Comparison of ENCODE assay signal across 13 mouse cellular contexts in genomic region chr11:83877765-83878164, GRCm38 (mm10). TPM values are rescaled to one million over a fixed set of nuclear protein-coding genes. Genes with fewer than 3 reads are reported as not detected.
DNase-seq lines count a peak whose midpoint lies in the region; ATAC-seq and TF ChIP-seq lines count a peak whose summit lies in the region.
"Had no signal": no experiment of that assay in that cellular context is flagged by ENCODE, and none has a peak within 500 bp of the region (broad histone marks: within the 10 kb centered on the region; RNA-seq: fewer than 3 reads in every experiment).

No protein-coding gene starts in this region.

- no peaks in the 10 kb centered on the region for H3K9me3 ChIP-seq in heart, embryonic 10.5 days
- no peaks in the 10 kb centered on the region for H3K9me3 ChIP-seq in heart, postnatal 0 days (replicated peaks; ENCODE audit: control insufficient read depth, low read length)
- no peaks in the 10 kb centered on the region for H3K9me3 ChIP-seq in lung, embryonic 14.5 days (ENCODE audit: low read depth, low read length)
- no peaks in the 10 kb centered on the region for H3K9me3 ChIP-seq in hindbrain, embryonic 16.5 days (ENCODE audit: control insufficient read depth, low read length)
- H3K9me3 ChIP-seq: embryonic facial prominence, embryonic 15.5 days; midbrain, embryonic 13.5 days had no signal

- peak overlapping the region; percentile 14 for H3K4me2 ChIP-seq in heart, postnatal 0 days (ENCODE audit: low read depth, low read length)
- no peak overlapping the region for H3K4me2 ChIP-seq in lung, embryonic 14.5 days
- H3K4me2 ChIP-seq in hindbrain, embryonic 16.5 days (ENCODE audit: low read length): no peak overlapping the region
- H3K4me2 ChIP-seq: embryonic facial prominence, embryonic 15.5 days; midbrain, embryonic 13.5 days had no signal

- no peak for DNase-seq in heart, embryonic 10.5 days (ENCODE audit: low spot score)
- no peak for DNase-seq in heart, adult 9 months (ENCODE audit: low spot score in 2 of 2)
- DNase-seq in Muller cell, postnatal 12 days (ENCODE audit: inconsistent ontology term): peak; percentile 50
- DNase-seq in heart, postnatal 0 days (ENCODE audit: low spot score): peak; percentile 72
- DNase-seq in lung, embryonic 14.5 days: peak; percentile 78
- no peak for DNase-seq in gastrocnemius, adult 18-20 months (ENCODE audit: low spot score)
- DNase-seq in cerebellum, postnatal 14 days: no peak
- DNase-seq: cerebellum, adult 18-20 months had no signal

- no peaks in the 10 kb centered on the region for H3K36me3 ChIP-seq in heart, embryonic 10.5 days
- no peaks in the 10 kb centered on the region for H3K36me3 ChIP-seq in heart, postnatal 0 days (replicated peaks; ENCODE audit: control insufficient read depth, insufficient read depth, low read length)
- no peaks in the 10 kb centered on the region for H3K36me3 ChIP-seq in lung, embryonic 14.5 days (ENCODE audit: insufficient read depth)
- H3K36me3 ChIP-seq in hindbrain, embryonic 16.5 days (ENCODE audit: control insufficient read depth, insufficient read depth, low read length): no peaks in the 10 kb centered on the region
- H3K36me3 ChIP-seq: embryonic facial prominence, embryonic 15.5 days; midbrain, embryonic 13.5 days had no signal

- no peak for TF ChIP-seq CTCF in heart, postnatal 0 days (IDR thresholded peaks at IDR 0.05; ENCODE audit: low read depth)
- no peak for TF ChIP-seq CTCF in lung, embryonic 14.5 days (IDR thresholded peaks at IDR 0.05; ENCODE audit: low read depth)

- H3K9ac ChIP-seq in heart, postnatal 0 days (replicated peaks; ENCODE audit: low read depth, low read length): 0 out of 2 replicates have a peak overlapping the region, but pooled peaks have one; percentile 26
- no peak overlapping the region for H3K9ac ChIP-seq in lung, embryonic 14.5 days
- H3K9ac ChIP-seq in hindbrain, embryonic 16.5 days (ENCODE audit: low read depth, low read length): no peak overlapping the region
- H3K9ac ChIP-seq: embryonic facial prominence, embryonic 15.5 days; midbrain, embryonic 13.5 days had no signal

- no peak overlapping the region for H3K4me3 ChIP-seq in heart, embryonic 10.5 days
- no peak overlapping the region for H3K4me3 ChIP-seq in heart, postnatal 0 days (ENCODE audit: low read depth, low read length)
- H3K4me3 ChIP-seq in lung, embryonic 14.5 days (ENCODE audit: low read depth, low read length): no peak overlapping the region
- H3K4me3 ChIP-seq in hindbrain, embryonic 16.5 days (ENCODE audit: low read length): no peak overlapping the region
- H3K4me3 ChIP-seq: embryonic facial prominence, embryonic 15.5 days; midbrain, embryonic 13.5 days had no signal

- no peaks in the 10 kb centered on the region for H3K27me3 ChIP-seq in heart, embryonic 10.5 days (ENCODE audit: insufficient read depth, poor library complexity, severe bottlenecking)
- H3K27me3 ChIP-seq in heart, postnatal 0 days (ENCODE audit: control insufficient read depth, insufficient read depth, low read length): no peaks in the 10 kb centered on the region
- no peaks in the 10 kb centered on the region for H3K27me3 ChIP-seq in lung, embryonic 14.5 days (ENCODE audit: insufficient read depth, low read length)
- no peaks in the 10 kb centered on the region for H3K27me3 ChIP-seq in hindbrain, embryonic 16.5 days (replicated peaks; ENCODE audit: control insufficient read depth, insufficient read depth, low read length)
- H3K27me3 ChIP-seq: embryonic facial prominence, embryonic 15.5 days; midbrain, embryonic 13.5 days had no signal

- ATAC-seq in heart, postnatal 0 days (ENCODE audit: insufficient read depth, low read depth): peak; percentile 68; the same call in 1 of the 2 replicates
- ATAC-seq in lung, embryonic 14.5 days (ENCODE audit: insufficient read depth): peak; percentile 74
- ATAC-seq in hindbrain, embryonic 16.5 days: no peak
- ATAC-seq: CD4-positive, CD25-positive, alpha-beta regulatory T cell, adult 4 months; midbrain, embryonic 13.5 days had no signal

- 29% methylated on average over 8 of the region's 8 CpGs for WGBS in heart, embryonic 10.5 days
- 23% methylated on average over 8 of the region's 8 CpGs for WGBS in heart, postnatal 0 days
- 15% methylated on average over 8 of the region's 8 CpGs for WGBS in lung, embryonic 14.5 days
- WGBS in hindbrain, embryonic 16.5 days: 80% methylated on average over 8 of the region's 8 CpGs

- peak overlapping the region; percentile 47; the same call in 1 of the 2 replicates for H3K27ac ChIP-seq in heart, embryonic 10.5 days
- no peak overlapping the region for H3K27ac ChIP-seq in heart, postnatal 0 days (ENCODE audit: low read depth)
- H3K27ac ChIP-seq in lung, embryonic 14.5 days (ENCODE audit: low read depth): peak overlapping the region; percentile 86
- no peak overlapping the region for H3K27ac ChIP-seq in hindbrain, embryonic 16.5 days (ENCODE audit: low read depth, low read length)
- H3K27ac ChIP-seq: embryonic facial prominence, embryonic 15.5 days; midbrain, embryonic 13.5 days had no signal

- TF ChIP-seq EP300 in heart, postnatal 0 days (IDR thresholded peaks at IDR 0.05; ENCODE audit: low read depth): no peak

- H3K4me1 ChIP-seq in heart, embryonic 10.5 days: peaks cover 16% of the 10 kb centered on the region
- H3K4me1 ChIP-seq in heart, postnatal 0 days (ENCODE audit: control insufficient read depth, insufficient read depth): peaks cover 14% of the 10 kb centered on the region
- peaks cover 22% of the 10 kb centered on the region for H3K4me1 ChIP-seq in lung, embryonic 14.5 days (ENCODE audit: insufficient read depth)
- H3K4me1 ChIP-seq in hindbrain, embryonic 16.5 days (ENCODE audit: control insufficient read depth, insufficient read depth, low read depth, low read length): no peaks in the 10 kb centered on the region
- H3K4me1 ChIP-seq: embryonic facial prominence, embryonic 15.5 days; midbrain, embryonic 13.5 days had no signal

RNA-seq across cellular contexts. Expression of gene Hnf1b, which starts 27.9 kb away (rescaled TPM):
- polyA plus RNA-seq in heart, embryonic 10.5 days (2016; fragmentation: Nextera tagmentation; extraction: Ambion mirVana): 0.14 and 2.0 TPM in 2 replicates
- total RNA-seq in heart, postnatal 0 days (2014; rRNA removed; ENCODE audit: low replicate concordance): not detected in 2 replicates
- polyA plus RNA-seq in heart, postnatal 0 days (2015; fragmentation: Nextera tagmentation; extraction: Ambion mirVana): 0.05 TPM in 1 of 2 replicates, not detected in the other
- polyA plus RNA-seq in lung, embryonic 14.5 days (2014; fragmentation: Nextera tagmentation; extraction: Ambion mirVana): 10.9 and 11.4 TPM in 2 replicates
- not detected for total RNA-seq in gastrocnemius, adult 18-20 months (2021)
- 0.25 and 0.33 TPM in 2 replicates for polyA plus RNA-seq in hindbrain, embryonic 16.5 days (2015; fragmentation: Nextera tagmentation; extraction: Ambion mirVana)
- polyA plus RNA-seq: CD4-positive, CD25-positive, alpha-beta regulatory T cell, adult 4 months; embryonic facial prominence, embryonic 15.5 days; midbrain, embryonic 13.5 days; thymus, postnatal 0 days had no signal

Comparison
In these comparisons a context has a peak if more than half of its experiments do, and no peak if none do; other contexts are left out.
1. DNase-seq: peak in Muller cell, postnatal 12 days (single experiment), heart, postnatal 0 days (single experiment) and lung, embryonic 14.5 days (single experiment); none in heart, embryonic 10.5 days (single experiment), heart, adult 9 months (0 of 2), gastrocnemius, adult 18-20 months (single experiment) and cerebellum, postnatal 14 days (0 of 2).
2. H3K27ac ChIP-seq: peak in heart, embryonic 10.5 days (single experiment) and lung, embryonic 14.5 days (single experiment); none in heart, postnatal 0 days (single experiment) and hindbrain, embryonic 16.5 days (single experiment).